Mouse (Mus musculus): ENCODE data around the gene Phkg1. TPM values are rescaled to one million over a fixed set of nuclear protein-coding genes. Genes with fewer than 3 reads are reported as not detected.
"Not testable (repeated sequence)": the region's sequence is repeated elsewhere in the genome, so short reads cannot be mapped to it uniquely, and the experiment has no call there.

Gene Phkg1
- polyA plus RNA-seq, 1 experiment from 2014 or later = 0.25 TPM

DNA sequence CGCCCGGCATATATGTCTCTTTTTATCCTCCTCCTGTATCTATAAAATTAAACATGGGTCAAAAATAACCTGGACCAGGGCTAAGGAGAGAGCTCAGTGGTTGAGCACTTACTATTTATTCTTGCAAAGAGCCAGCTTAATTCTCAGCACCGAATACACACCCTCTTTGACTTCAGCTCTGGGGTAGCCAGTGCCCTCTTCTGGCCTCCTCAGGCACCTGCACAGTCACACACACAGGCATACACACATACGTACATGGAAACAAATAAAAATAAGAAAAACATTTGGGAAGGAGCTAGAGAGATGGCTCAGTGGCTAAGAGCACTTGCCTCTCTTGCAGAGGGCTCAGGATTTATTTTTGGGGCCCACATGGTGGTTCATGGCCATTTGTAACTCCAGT is 23.6 kb upstream of the Phkg1 start:
- Histone ChIP-seq H3K27ac (replicated peaks) (no peak overlapping the region), H3K9me3 (replicated peaks) (no peaks in the 10 kb centered on the region), H3K27me3 (ENCODE audit: low read depth, poor library complexity, severe bottlenecking) (no peaks in the 10 kb centered on the region), H3K4me1 (no peaks in the 10 kb centered on the region), H3K36me3 (no peaks in the 10 kb centered on the region), H3K4me3 (no peak overlapping the region)
- DNase-seq (ENCODE audit: low spot score) = no peak
- 91% methylated on average over 4 of the region's 4 CpGs for WGBS

- 70% methylated on average over 8 of the region's 8 CpGs for WGBS
- H3K27me3 ChIP-seq (ENCODE audit: low read depth, poor library complexity, severe bottlenecking) = no peaks in the 10 kb centered on the region
- no peak overlapping the region for H3K27ac ChIP-seq (replicated peaks)
- no peaks in the 10 kb centered on the region for H3K4me1 ChIP-seq
- no peaks in the 10 kb centered on the region for H3K36me3 ChIP-seq
- H3K4me3 ChIP-seq = no peak overlapping the region
- no peaks in the 10 kb centered on the region for H3K9me3 ChIP-seq (replicated peaks)
- no peak for DNase-seq (ENCODE audit: low spot score)
These were observed 21.0 kb upstream of the Phkg1 start for GRCm38 (mm10) chr5:129919320-129919719.

DNA sequence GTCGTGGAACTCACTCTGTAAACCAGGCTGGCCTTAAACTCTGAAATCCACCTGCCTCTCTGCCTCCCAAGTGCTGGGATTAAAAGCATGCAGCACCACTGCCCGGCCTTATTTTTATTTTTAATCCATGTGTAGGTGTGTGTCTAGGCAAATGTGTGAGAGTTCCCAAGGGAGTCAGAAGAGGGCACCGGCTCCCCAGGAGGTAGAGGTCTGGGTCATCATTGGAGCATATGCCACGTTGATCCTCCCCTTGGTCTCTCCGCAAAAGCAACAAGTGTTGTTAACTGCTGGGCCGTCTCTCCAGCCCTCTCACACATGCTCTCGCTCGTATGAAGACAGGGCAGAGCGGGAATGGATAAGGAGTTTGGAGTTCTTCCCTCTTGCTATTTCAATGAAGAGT is 20.4 kb upstream of the Phkg1 start:
- 87% methylated on average over 9 of the region's 9 CpGs for WGBS
- no peak overlapping the region for H3K27ac ChIP-seq (replicated peaks)
- no peaks in the 10 kb centered on the region for H3K36me3 ChIP-seq
- H3K27me3 ChIP-seq (ENCODE audit: low read depth, poor library complexity, severe bottlenecking) = no peaks in the 10 kb centered on the region
- no peak for DNase-seq (ENCODE audit: low spot score)
- no peak overlapping the region for H3K4me3 ChIP-seq
- H3K9me3 ChIP-seq (replicated peaks) = no peaks in the 10 kb centered on the region
- H3K4me1 ChIP-seq = no peaks in the 10 kb centered on the region

DNA sequence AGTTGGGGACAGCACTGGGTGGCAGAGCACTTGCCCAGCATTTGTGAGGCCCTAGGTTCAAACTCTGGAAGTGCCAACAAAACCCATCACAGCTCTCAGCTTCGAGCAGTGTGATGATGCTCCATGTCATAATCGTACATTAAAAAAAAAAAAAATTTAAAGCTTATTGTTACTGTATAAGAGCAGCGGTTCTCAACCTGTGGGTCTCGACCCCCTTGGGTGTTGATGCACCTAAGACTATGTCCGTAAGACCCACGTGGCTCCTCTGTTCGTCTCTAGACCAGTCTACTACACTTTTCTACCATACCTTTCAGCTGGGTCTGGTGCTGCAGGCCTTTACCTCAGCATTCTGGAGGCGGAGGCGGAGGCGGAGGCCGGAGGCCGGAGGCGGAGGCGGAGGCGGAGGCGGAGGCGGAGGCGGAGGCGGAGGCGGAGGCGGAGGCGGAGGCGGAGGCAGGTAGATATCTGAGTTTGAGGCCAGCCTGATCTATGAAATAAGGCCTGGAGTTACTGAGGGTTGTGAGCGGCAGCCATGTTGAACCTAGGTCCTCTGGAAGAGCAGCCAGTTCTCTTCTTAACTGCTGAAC is 19.8 kb upstream of the Phkg1 start:
- no peaks in the 10 kb centered on the region for H3K36me3 ChIP-seq
- DNase-seq (ENCODE audit: low spot score) = no peak
- WGBS = 90% methylated on average over 24 of the region's 24 CpGs

GRCm38 (mm10) chr5:129915491-129915890 is 17.1 kb upstream of the Phkg1 start:
- H3K27me3 ChIP-seq (ENCODE audit: low read depth, poor library complexity, severe bottlenecking); H3K4me3 ChIP-seq; H3K27ac ChIP-seq (replicated peaks); H3K9me3 ChIP-seq (replicated peaks); H3K36me3 ChIP-seq; H3K4me1 ChIP-seq; DNase-seq (ENCODE audit: low spot score): not testable (repeated sequence)
- 87% methylated on average over 11 of the region's 11 CpGs for WGBS

More for the DNA sequence above, 19.8 kb upstream of the Phkg1 start:
- H3K27ac ChIP-seq (replicated peaks) = no peak overlapping the region
- no peaks in the 10 kb centered on the region for H3K4me1 ChIP-seq
- no peaks in the 10 kb centered on the region for H3K27me3 ChIP-seq (ENCODE audit: low read depth, poor library complexity, severe bottlenecking)
- H3K9me3 ChIP-seq (replicated peaks) = no peaks in the 10 kb centered on the region
- H3K4me3 ChIP-seq = no peak overlapping the region

DNA sequence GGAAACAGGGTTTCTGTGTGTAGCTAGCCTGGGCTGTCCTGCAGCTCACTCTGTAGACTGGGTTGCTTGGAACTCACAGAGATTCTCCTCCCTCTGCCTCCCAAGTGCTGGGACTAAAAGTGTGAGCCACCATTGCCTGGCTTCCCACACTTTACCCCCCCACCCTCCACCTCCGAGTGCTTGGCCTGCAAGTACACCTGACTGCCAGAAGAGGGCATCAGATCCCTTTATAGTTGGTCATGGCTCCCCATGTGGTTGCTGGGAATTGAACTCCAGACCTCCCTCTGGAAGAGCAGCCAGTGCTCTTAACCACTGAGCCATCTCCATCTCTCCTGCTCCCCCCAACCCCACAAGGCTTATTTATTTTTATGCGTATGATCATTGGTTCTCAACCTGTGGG is 15.7 kb upstream of the Phkg1 start:
- Histone ChIP-seq H3K4me3 (no peak overlapping the region), H3K27me3 (ENCODE audit: low read depth, poor library complexity, severe bottlenecking) (peaks cover 12% of the 10 kb centered on the region), H3K9me3 (replicated peaks) (no peaks in the 10 kb centered on the region), H3K4me1 (peaks cover 4% of the 10 kb centered on the region), H3K27ac (replicated peaks) (no peak overlapping the region), H3K36me3 (no peaks in the 10 kb centered on the region)
- DNase-seq (ENCODE audit: low spot score) = peak; percentile 40
- 29% methylated on average over 2 of the region's 2 CpGs for WGBS

GRCm38 (mm10) chr5:129909591-129909990 is 11.2 kb upstream of the Phkg1 start:
- peaks cover 17% of the 10 kb centered on the region for H3K4me1 ChIP-seq
- peaks cover 12% of the 10 kb centered on the region for H3K27me3 ChIP-seq (ENCODE audit: low read depth, poor library complexity, severe bottlenecking)
- H3K4me3 ChIP-seq = no peak overlapping the region
- H3K36me3 ChIP-seq = no peaks in the 10 kb centered on the region
- H3K9me3 ChIP-seq (replicated peaks) = no peaks in the 10 kb centered on the region
- H3K27ac ChIP-seq (replicated peaks) = no peak overlapping the region
- DNase-seq (ENCODE audit: low spot score) = no peak
- 82% methylated on average over 7 of the region's 7 CpGs for WGBS

- Histone ChIP-seq H3K27me3 (ENCODE audit: low read depth, poor library complexity, severe bottlenecking) (peaks cover 12% of the 10 kb centered on the region), H3K4me1 (peaks cover 17% of the 10 kb centered on the region), H3K4me3 (peak overlapping the region; percentile 79), H3K36me3 (no peaks in the 10 kb centered on the region), H3K27ac (replicated peaks) (peak overlapping the region; percentile 93), H3K9me3 (replicated peaks) (no peaks in the 10 kb centered on the region)
- no peak for DNase-seq (ENCODE audit: low spot score)
- 72% methylated on average over 9 of the region's 9 CpGs for WGBS
These were observed 10.8 kb upstream of the Phkg1 start for GRCm38 (mm10) chr5:129909147-129909546.

GRCm38 (mm10) chr5:129908242-129908965 is 10.1 kb upstream of the Phkg1 start, which contains the start of gene Nupr1l:
Gene Nupr1l, plus strand, starts transcription at chr5:129908540.
- H3K27me3 ChIP-seq (ENCODE audit: low read depth, poor library complexity, severe bottlenecking) = peaks cover 12% of the 10 kb centered on the region
- peaks cover 17% of the 10 kb centered on the region for H3K4me1 ChIP-seq
- WGBS = under 1% methylated on average over 63 of the region's 63 CpGs
- H3K36me3 ChIP-seq = no peaks in the 10 kb centered on the region
- peak; percentile 97 for DNase-seq (ENCODE audit: low spot score)
- no peaks in the 10 kb centered on the region for H3K9me3 ChIP-seq (replicated peaks)
- peak within 1 kb of the TSS; percentile 79 for H3K4me3 ChIP-seq
- H3K27ac ChIP-seq (replicated peaks) = peak within 1 kb of the TSS; percentile 93

DNA sequence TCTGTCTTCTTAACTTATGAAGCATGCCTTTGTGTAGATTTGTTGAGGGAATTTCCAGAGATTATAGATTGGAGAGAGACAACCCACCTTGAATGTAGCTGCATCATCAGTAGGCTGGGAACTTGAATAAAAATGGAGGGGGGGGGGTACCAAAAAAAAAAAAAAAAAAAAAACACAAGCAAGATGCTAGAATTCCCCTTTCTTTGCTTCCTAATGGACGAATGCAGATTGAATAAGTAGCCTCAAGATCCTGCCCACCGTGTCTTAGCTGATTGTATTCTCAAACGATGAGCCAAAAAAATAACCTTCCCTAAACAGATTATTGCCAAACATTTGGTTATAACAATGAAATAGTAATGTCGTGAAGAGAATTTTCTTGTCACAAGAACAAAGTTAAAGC is 9.4 kb upstream of the Phkg1 start:
- no peak for DNase-seq (ENCODE audit: low spot score)
- Histone ChIP-seq H3K27me3 (ENCODE audit: low read depth, poor library complexity, severe bottlenecking) (peaks cover 12% of the 10 kb centered on the region), H3K9me3 (replicated peaks) (no peaks in the 10 kb centered on the region), H3K4me1 (peaks cover 17% of the 10 kb centered on the region), H3K27ac (replicated peaks) (peak overlapping the region; percentile 93), H3K36me3 (no peaks in the 10 kb centered on the region), H3K4me3 (peak overlapping the region; percentile 79)
- 31% methylated on average over 4 of the region's 4 CpGs for WGBS

- no peaks in the 10 kb centered on the region for H3K9me3 ChIP-seq (replicated peaks)
- 3% methylated on average over 44 of the region's 44 CpGs for WGBS
- H3K27me3 ChIP-seq (ENCODE audit: low read depth, poor library complexity, severe bottlenecking) = no peaks in the 10 kb centered on the region
- H3K4me3 ChIP-seq = peak within 1 kb of the TSS; percentile 61
- H3K4me1 ChIP-seq = peaks cover 15% of the 10 kb centered on the region
- peak; percentile 89 for DNase-seq (ENCODE audit: low spot score)
- H3K27ac ChIP-seq (replicated peaks) = peak within 1 kb of the TSS; percentile 46
- H3K36me3 ChIP-seq = no peaks in the 10 kb centered on the region
These were observed 2.9 kb downstream of the Phkg1 start, which contains the start of gene Zbed5 for GRCm38 (mm10) chr5:129895198-129896088. Gene Zbed5, plus strand, starts transcription at chr5:129895723.

- H3K27me3 ChIP-seq (ENCODE audit: low read depth, poor library complexity, severe bottlenecking); H3K9me3 ChIP-seq (replicated peaks); H3K4me3 ChIP-seq; DNase-seq (ENCODE audit: low spot score); H3K36me3 ChIP-seq; H3K27ac ChIP-seq (replicated peaks): not testable (repeated sequence)
- 69% methylated on average over 7 of the region's 7 CpGs for WGBS
- H3K4me1 ChIP-seq = peaks cover 23% of the 10 kb centered on the region
These were observed 8.0 kb downstream of the Phkg1 start for GRCm38 (mm10) chr5:129890390-129890789.
